Mouse (Mus musculus) layer of hippocampus, adult 9-11 months (tissue): ENCODE data around the gene Tbck.

ENCODE experiments used
- DNase-seq: peaks from one replicate; pipeline ENCODE4 v3.0.0; 2022

Tbck gene

GRCm38 (mm10) chr3:132835118-132835794 is 151.3 kb downstream of the Tbck start:
- no peak for DNase-seq

GRCm38 (mm10) chr3:132837134-132837533 is 153.2 kb downstream of the Tbck start:
- no peak for DNase-seq

GRCm38 (mm10) chr3:132838656-132839417 is 154.9 kb downstream of the Tbck start:
- no peak for DNase-seq

GRCm38 (mm10) chr3:132839516-132839915 is 155.6 kb downstream of the Tbck start:
- no peak for DNase-seq

- no peak for DNase-seq
Measured at GRCm38 (mm10) chr3:132842676-132843075, 158.7 kb downstream of the Tbck start.

GRCm38 (mm10) chr3:132849669-132850068 is 165.7 kb downstream of the Tbck start:
- DNase-seq = peak; percentile 32

- DNase-seq = no peak
Measured at GRCm38 (mm10) chr3:132850431-132850830, 166.5 kb downstream of the Tbck start.

GRCm38 (mm10) chr3:132851417-132851816 is 167.5 kb downstream of the Tbck start:
- DNase-seq = no peak

GRCm38 (mm10) chr3:132851841-132852728 is 168.1 kb downstream of the Tbck start:
- no peak for DNase-seq

GRCm38 (mm10) chr3:132854271-132854670 is 170.3 kb downstream of the Tbck start:
- DNase-seq = no peak

GRCm38 (mm10) chr3:132855458-132856212 is 171.7 kb downstream of the Tbck start:
- DNase-seq = no peak

GRCm38 (mm10) chr3:132856651-132857050 is 172.7 kb downstream of the Tbck start:
- DNase-seq = no peak

- DNase-seq = no peak
Measured at GRCm38 (mm10) chr3:132858849-132859248, 174.9 kb downstream of the Tbck start.

- DNase-seq = no peak
Measured at GRCm38 (mm10) chr3:132859573-132859972, 175.6 kb downstream of the Tbck start.

- DNase-seq = no peak
Measured at GRCm38 (mm10) chr3:132860796-132861195, 176.9 kb downstream of the Tbck start.

GRCm38 (mm10) chr3:132863843-132864242 is 179.9 kb downstream of the Tbck start:
- DNase-seq = peak; percentile 26

GRCm38 (mm10) chr3:132864329-132864919 is 180.5 kb downstream of the Tbck start:
- DNase-seq = no peak

GRCm38 (mm10) chr3:132864986-132865385 is 181.0 kb downstream of the Tbck start:
- no peak for DNase-seq

GRCm38 (mm10) chr3:132865596-132865995 is 181.7 kb downstream of the Tbck start:
- no peak for DNase-seq

GRCm38 (mm10) chr3:132866984-132867383 is 183.0 kb downstream of the Tbck start:
- no peak for DNase-seq

GRCm38 (mm10) chr3:132868838-132869237 is 184.9 kb downstream of the Tbck start:
- no peak for DNase-seq

GRCm38 (mm10) chr3:132870079-132870478 is 186.1 kb downstream of the Tbck start:
- peak; percentile 71 for DNase-seq
